Mouse (Mus musculus): Measurements from ENCODE around the gene Gtf3c1. TPM values are rescaled to one million over a fixed set of nuclear protein-coding genes. Genes with fewer than 3 reads are reported as not detected.

Gtf3c1 gene
- polyA plus RNA-seq, 1 experiment from 2014 or later, result 28.6 TPM

- H3K9ac ChIP-seq (ENCODE audit: low read length), result no peak overlapping the region
- no peak overlapping the region for H3K4me2 ChIP-seq (ENCODE audit: low read length)
- DNase-seq (ENCODE audit: low spot score) (no peak), ATAC-seq (replicated peaks; ENCODE audit: low FRiP score, low TSS enrichment, low read depth) (no peak)
- no peak overlapping the region for H3K4me3 ChIP-seq (ENCODE audit: low read depth, low read length)
- H3K27ac ChIP-seq (ENCODE audit: low read depth), result no peak overlapping the region
- no peaks in the 10 kb centered on the region for H3K9me3 ChIP-seq (ENCODE audit: control insufficient read depth, low read length)
- H3K27me3 ChIP-seq (replicated peaks; ENCODE audit: control insufficient read depth, insufficient read depth, low read length), result no peaks in the 10 kb centered on the region
- WGBS, result 74% methylated on average over 7 of the region's 7 CpGs
- no peaks in the 10 kb centered on the region for H3K36me3 ChIP-seq (ENCODE audit: control insufficient read depth, insufficient read depth, low read length)
- no peaks in the 10 kb centered on the region for H3K4me1 ChIP-seq (replicated peaks; ENCODE audit: control insufficient read depth, insufficient read depth, low read length)
Measured at GRCm38 (mm10) chr7:125622741-125623685, 84.6 kb downstream of the Gtf3c1 start.

DNA sequence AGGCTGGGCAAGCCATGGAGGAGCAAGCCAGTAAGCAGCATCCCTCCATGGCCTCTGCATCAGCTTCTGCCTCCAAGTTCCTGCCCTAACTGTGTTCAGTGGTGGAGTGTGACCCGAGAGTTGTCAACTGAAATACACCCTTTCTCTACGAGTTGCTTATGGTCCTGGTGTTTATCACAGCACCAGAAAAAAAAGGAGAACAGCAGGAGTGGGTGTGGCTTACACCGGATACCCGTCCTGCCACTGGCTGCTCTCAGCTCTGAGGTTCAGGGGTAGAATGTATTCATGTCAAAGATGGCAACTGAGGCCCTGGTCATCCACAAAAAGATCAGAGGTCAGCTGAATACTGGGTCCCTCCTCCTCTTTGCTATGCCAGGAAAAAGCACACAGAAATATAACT is 87.5 kb downstream of the Gtf3c1 start:
- WGBS, result 66% methylated on average over 4 of the region's 4 CpGs
- H3K27me3 ChIP-seq (replicated peaks; ENCODE audit: control insufficient read depth, insufficient read depth, low read length), result no peaks in the 10 kb centered on the region
- no peak for ATAC-seq (replicated peaks; ENCODE audit: low FRiP score, low TSS enrichment, low read depth)

GRCm38 (mm10) chr7:125618016-125618415 is 89.6 kb downstream of the Gtf3c1 start:
- no peak overlapping the region for H3K4me2 ChIP-seq (ENCODE audit: low read length)
- no peak overlapping the region for H3K9ac ChIP-seq (ENCODE audit: low read length)
- no peaks in the 10 kb centered on the region for H3K27me3 ChIP-seq (replicated peaks; ENCODE audit: control insufficient read depth, insufficient read depth, low read length)
- DNase-seq (ENCODE audit: low spot score) (no peak), ATAC-seq (replicated peaks; ENCODE audit: low FRiP score, low TSS enrichment, low read depth) (no peak)
- no peak overlapping the region for H3K27ac ChIP-seq (ENCODE audit: low read depth)
- H3K4me1 ChIP-seq (replicated peaks; ENCODE audit: control insufficient read depth, insufficient read depth, low read length), result no peaks in the 10 kb centered on the region
- H3K36me3 ChIP-seq (ENCODE audit: control insufficient read depth, insufficient read depth, low read length), result no peaks in the 10 kb centered on the region
- 87% methylated on average over 7 of the region's 7 CpGs for WGBS
- no peak overlapping the region for H3K4me3 ChIP-seq (ENCODE audit: low read depth, low read length)
- H3K9me3 ChIP-seq (ENCODE audit: control insufficient read depth, low read length), result no peaks in the 10 kb centered on the region

More for the DNA sequence above, 87.5 kb downstream of the Gtf3c1 start:
- H3K4me3 ChIP-seq (ENCODE audit: low read depth, low read length), result no peak overlapping the region
- no peak overlapping the region for H3K27ac ChIP-seq (ENCODE audit: low read depth)
- H3K36me3 ChIP-seq (ENCODE audit: control insufficient read depth, insufficient read depth, low read length), result no peaks in the 10 kb centered on the region
- H3K9me3 ChIP-seq (ENCODE audit: control insufficient read depth, low read length), result no peaks in the 10 kb centered on the region
- no peak overlapping the region for H3K9ac ChIP-seq (ENCODE audit: low read length)
- H3K4me1 ChIP-seq (replicated peaks; ENCODE audit: control insufficient read depth, insufficient read depth, low read length), result no peaks in the 10 kb centered on the region
- DNase-seq (ENCODE audit: low spot score), result no peak
- no peak overlapping the region for H3K4me2 ChIP-seq (ENCODE audit: low read length)

DNA sequence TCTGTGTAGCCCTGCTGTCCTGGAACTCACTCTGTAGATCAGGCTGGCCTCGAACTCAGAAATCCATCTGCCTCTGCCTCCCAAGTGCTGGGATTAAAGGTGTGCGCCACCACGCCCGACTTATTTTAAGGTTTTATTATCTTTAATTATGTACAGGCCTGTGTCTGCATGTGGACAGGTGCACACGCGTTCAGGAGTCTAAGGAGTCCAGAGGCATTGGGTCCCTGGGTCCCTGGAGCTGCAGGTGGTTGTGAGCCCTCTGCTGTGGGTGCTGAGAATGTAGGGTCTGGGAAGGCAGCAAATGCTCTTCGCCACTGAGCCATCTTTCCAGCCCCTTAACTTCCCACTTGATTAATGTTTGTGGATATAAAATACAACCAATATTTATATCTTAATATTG is 92.1 kb downstream of the Gtf3c1 start:
- H3K4me2 ChIP-seq (ENCODE audit: low read length), result no peak overlapping the region
- no peaks in the 10 kb centered on the region for H3K4me1 ChIP-seq (replicated peaks; ENCODE audit: control insufficient read depth, insufficient read depth, low read length)
- H3K9me3 ChIP-seq (ENCODE audit: control insufficient read depth, low read length), result no peaks in the 10 kb centered on the region
- no peak for DNase-seq (ENCODE audit: low spot score)
- no peaks in the 10 kb centered on the region for H3K36me3 ChIP-seq (ENCODE audit: control insufficient read depth, insufficient read depth, low read length)
- no peak for ATAC-seq (replicated peaks; ENCODE audit: low FRiP score, low TSS enrichment, low read depth)
- no peak overlapping the region for H3K27ac ChIP-seq (ENCODE audit: low read depth)
- H3K4me3 ChIP-seq (ENCODE audit: low read depth, low read length), result no peak overlapping the region
- no peak overlapping the region for H3K9ac ChIP-seq (ENCODE audit: low read length)
- H3K27me3 ChIP-seq (replicated peaks; ENCODE audit: control insufficient read depth, insufficient read depth, low read length), result no peaks in the 10 kb centered on the region
- WGBS, result 83% methylated on average over 7 of the region's 7 CpGs

GRCm38 (mm10) chr7:125613579-125613978 is 94.0 kb downstream of the Gtf3c1 start:
- Histone ChIP-seq H3K4me3 (ENCODE audit: low read depth, low read length) (no peak overlapping the region), H3K9ac (ENCODE audit: low read length) (no peak overlapping the region), H3K4me1 (replicated peaks; ENCODE audit: control insufficient read depth, insufficient read depth, low read length) (no peaks in the 10 kb centered on the region), H3K27me3 (replicated peaks; ENCODE audit: control insufficient read depth, insufficient read depth, low read length) (no peaks in the 10 kb centered on the region), H3K27ac (ENCODE audit: low read depth) (no peak overlapping the region), H3K36me3 (ENCODE audit: control insufficient read depth, insufficient read depth, low read length) (no peaks in the 10 kb centered on the region), H3K9me3 (ENCODE audit: control insufficient read depth, low read length) (no peaks in the 10 kb centered on the region), H3K4me2 (ENCODE audit: low read length) (no peak overlapping the region)
- no peak for DNase-seq (ENCODE audit: low spot score)
- ATAC-seq (replicated peaks; ENCODE audit: low FRiP score, low TSS enrichment, low read depth), result no peak
- WGBS, result 66% methylated on average over 5 of the region's 5 CpGs

DNA sequence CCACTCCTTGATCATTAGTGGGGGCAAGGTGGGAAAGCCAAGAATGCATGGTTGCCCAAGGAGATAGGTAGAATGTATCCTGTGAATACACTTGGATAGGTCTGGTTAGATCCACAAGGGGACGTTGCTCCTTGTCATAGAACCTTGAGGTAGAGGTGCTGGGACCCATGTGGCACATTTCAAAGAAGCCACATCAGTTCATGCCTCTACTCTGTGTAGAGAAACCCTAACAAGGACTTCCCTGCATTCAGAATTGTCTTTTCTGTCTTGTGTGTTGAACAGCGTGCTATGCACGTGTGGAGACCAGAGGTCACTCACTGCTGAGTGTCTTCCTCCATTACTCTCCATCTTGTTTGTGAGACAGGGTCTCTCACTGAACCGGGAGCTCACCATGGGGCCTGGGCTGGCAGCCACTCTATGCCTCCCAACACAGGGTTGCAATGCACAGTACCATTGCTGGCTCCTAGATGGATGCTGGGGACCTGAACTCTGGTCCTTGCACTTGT is 99.3 kb downstream of the Gtf3c1 start:
- 83% methylated on average over 4 of the region's 4 CpGs for WGBS
- ATAC-seq (replicated peaks; ENCODE audit: low FRiP score, low TSS enrichment, low read depth) (no peak), DNase-seq (ENCODE audit: low spot score) (no peak)
- no peaks in the 10 kb centered on the region for H3K36me3 ChIP-seq (ENCODE audit: control insufficient read depth, insufficient read depth, low read length)
- H3K4me1 ChIP-seq (replicated peaks; ENCODE audit: control insufficient read depth, insufficient read depth, low read length), result no peaks in the 10 kb centered on the region
- no peak overlapping the region for H3K4me2 ChIP-seq (ENCODE audit: low read length)
- no peaks in the 10 kb centered on the region for H3K9me3 ChIP-seq (ENCODE audit: control insufficient read depth, low read length)
- no peak overlapping the region for H3K27ac ChIP-seq (ENCODE audit: low read depth)
- no peak overlapping the region for H3K4me3 ChIP-seq (ENCODE audit: low read depth, low read length)
- H3K9ac ChIP-seq (ENCODE audit: low read length), result no peak overlapping the region
- no peaks in the 10 kb centered on the region for H3K27me3 ChIP-seq (replicated peaks; ENCODE audit: control insufficient read depth, insufficient read depth, low read length)

GRCm38 (mm10) chr7:125607384-125608182 is 100.0 kb downstream of the Gtf3c1 start:
- Histone ChIP-seq H3K4me3 (ENCODE audit: low read depth, low read length) (no peak overlapping the region), H3K36me3 (ENCODE audit: control insufficient read depth, insufficient read depth, low read length) (no peaks in the 10 kb centered on the region), H3K4me1 (replicated peaks; ENCODE audit: control insufficient read depth, insufficient read depth, low read length) (no peaks in the 10 kb centered on the region), H3K27ac (ENCODE audit: low read depth) (no peak overlapping the region), H3K9me3 (ENCODE audit: control insufficient read depth, low read length) (no peaks in the 10 kb centered on the region), H3K27me3 (replicated peaks; ENCODE audit: control insufficient read depth, insufficient read depth, low read length) (no peaks in the 10 kb centered on the region), H3K4me2 (ENCODE audit: low read length) (no peak overlapping the region), H3K9ac (ENCODE audit: low read length) (no peak overlapping the region)
- 61% methylated on average over 6 of the region's 6 CpGs for WGBS
- no peak for DNase-seq (ENCODE audit: low spot score)
- ATAC-seq (replicated peaks; ENCODE audit: low FRiP score, low TSS enrichment, low read depth), result no peak

- no peak for ATAC-seq (replicated peaks; ENCODE audit: low FRiP score, low TSS enrichment, low read depth)
- H3K9ac ChIP-seq (ENCODE audit: low read length), result no peak overlapping the region
- no peaks in the 10 kb centered on the region for H3K36me3 ChIP-seq (ENCODE audit: control insufficient read depth, insufficient read depth, low read length)
- H3K27me3 ChIP-seq (replicated peaks; ENCODE audit: control insufficient read depth, insufficient read depth, low read length), result no peaks in the 10 kb centered on the region
- 80% methylated on average over 2 of the region's 2 CpGs for WGBS
- H3K9me3 ChIP-seq (ENCODE audit: control insufficient read depth, low read length), result no peaks in the 10 kb centered on the region
- H3K4me2 ChIP-seq (ENCODE audit: low read length), result no peak overlapping the region
- DNase-seq (ENCODE audit: low spot score), result no peak
- no peak overlapping the region for H3K4me3 ChIP-seq (ENCODE audit: low read depth, low read length)
- H3K27ac ChIP-seq (ENCODE audit: low read depth), result no peak overlapping the region
- H3K4me1 ChIP-seq (replicated peaks; ENCODE audit: control insufficient read depth, insufficient read depth, low read length), result no peaks in the 10 kb centered on the region
Measured at GRCm38 (mm10) chr7:125606265-125607164, 101.1 kb downstream of the Gtf3c1 start.
